Mouse (Mus musculus) midbrain, embryonic 15.5 days (tissue): ENCODE data around the gene Znrf2. TPM values are rescaled to one million over a fixed set of nuclear protein-coding genes. Genes with fewer than 3 reads are reported as not detected.
A peak's percentile ranks its signal among the peaks of the same experiment; 100 is the strongest.

Source experiments
- ATAC-seq: fragments of 200-750 bp; cut with Nextera tagmentation; replicated peaks from 2 replicates; pipeline ENCODE4 v1.8.0; 2017; ENCODE audit warnings: moderate TSS enrichment
- H3K27ac ChIP-seq: fragments of 300-500 bp; sonication (generic); 2 replicates; pipeline ENCODE4 v1.5.1; 2015; ENCODE audit warnings: mild to moderate bottlenecking, inconsistent platforms
- H3K27me3 ChIP-seq: fragments of 300-500 bp; sonication (generic); replicated peaks from 2 replicates; pipeline ENCODE4 v1.6.1; 2015; ENCODE audit warnings: inconsistent platforms
- H3K36me3 ChIP-seq: fragments of 300-500 bp; sonication (generic); replicated peaks from 2 replicates; pipeline ENCODE4 v1.6.1; 2015; ENCODE audit warnings: inconsistent platforms
- H3K4me1 ChIP-seq: fragments of 300-500 bp; sonication (generic); 2 replicates; pipeline ENCODE4 v1.6.1; 2015; ENCODE audit warnings: inconsistent platforms
- H3K4me2 ChIP-seq: fragments of 300-500 bp; sonication (generic); 2 replicates; pipeline ENCODE4 v1.6.1; 2015; ENCODE audit warnings: inconsistent platforms, mild to moderate bottlenecking, moderate library complexity
- H3K4me3 ChIP-seq: fragments of 300-500 bp; sonication (generic); 2 replicates; pipeline ENCODE4 v1.5.1; 2015; ENCODE audit warnings: mild to moderate bottlenecking, inconsistent platforms
- H3K9ac ChIP-seq: fragments of 300-500 bp; sonication (generic); 2 replicates; pipeline ENCODE4 v1.6.1; 2015; ENCODE audit warnings: mild to moderate bottlenecking, inconsistent platforms
- H3K9me3 ChIP-seq: fragments of 300-500 bp; sonication (generic); 2 replicates; pipeline ENCODE4 v1.6.1; 2016; ENCODE audit warnings: inconsistent platforms
- WGBS: fragments of 180-500 bp; shearing (Covaris S2); methylation state at CpG from one replicate; pipeline ENCODE4 v1.1.7; 2015; ENCODE audit warnings: mixed read lengths; 5-methylcytosine and 5-hydroxymethylcytosine counted together
- polyA plus RNA-seq: library from polyadenylated mRNA; unstranded; fragments of >200 nt; fragmentation: Nextera tagmentation; extraction: Ambion mirVana; gene quantifications from 2 replicates; pipeline ENCODE4 v1.2.1, GENCODE M21; 2015

The Znrf2 gene
- polyA plus RNA-seq, result 6.3 and 6.6 TPM in 2 replicates

GRCm38 (mm10) chr6:54816388-54817065, at the start of gene Znrf2:
Znrf2 (plus strand) TSS chr6:54816916.
- Histone ChIP-seq H3K9ac (peak within 1 kb of the TSS; percentile 85), H3K27ac (peak within 1 kb of the TSS; percentile 96), H3K4me1 (peaks cover 28% of the 10 kb centered on the region), H3K4me3 (peak within 1 kb of the TSS; percentile 71), H3K4me2 (peak within 1 kb of the TSS; percentile 62), H3K27me3 (no peaks in the 10 kb centered on the region), H3K9me3 (no peaks in the 10 kb centered on the region), H3K36me3 (no peaks in the 10 kb centered on the region)
- peak; percentile 99 for ATAC-seq
- whole genome bisulfite sequencing, result under 1% methylated on average over 50 of the region's 88 CpGs

- no peak for ATAC-seq
Measured at GRCm38 (mm10) chr6:54767746-54768145, 49.0 kb upstream of the Znrf2 start.

GRCm38 (mm10) chr6:54770766-54771165, 46.0 kb upstream of the Znrf2 start:
- 79% methylated on average over 4 of the region's 4 CpGs for WGBS
- H3K27me3 ChIP-seq, result no peaks in the 10 kb centered on the region
- no peak overlapping the region for H3K27ac ChIP-seq
- no peaks in the 10 kb centered on the region for H3K4me1 ChIP-seq
- no peak for ATAC-seq
- no peak overlapping the region for H3K4me3 ChIP-seq
- H3K4me2 ChIP-seq, result no peak overlapping the region
- no peaks in the 10 kb centered on the region for H3K9me3 ChIP-seq
- H3K9ac ChIP-seq, result no peak overlapping the region
- H3K36me3 ChIP-seq, result no peaks in the 10 kb centered on the region

More at GRCm38 (mm10) chr6:54767746-54768145, 49.0 kb upstream of the Znrf2 start:
- Histone ChIP-seq H3K9me3 (no peaks in the 10 kb centered on the region), H3K27ac (no peak overlapping the region), H3K27me3 (no peaks in the 10 kb centered on the region), H3K4me3 (no peak overlapping the region), H3K4me1 (no peaks in the 10 kb centered on the region), H3K36me3 (no peaks in the 10 kb centered on the region), H3K4me2 (no peak overlapping the region), H3K9ac (no peak overlapping the region)
- WGBS, result 47% methylated on average over 4 of the region's 4 CpGs

GRCm38 (mm10) chr6:54771171-54771570, 45.5 kb upstream of the Znrf2 start:
- no peaks in the 10 kb centered on the region for H3K4me1 ChIP-seq
- H3K9me3 ChIP-seq, result no peaks in the 10 kb centered on the region
- ATAC-seq, result no peak
- WGBS, result 68% methylated on average over 8 of the region's 8 CpGs
- no peaks in the 10 kb centered on the region for H3K27me3 ChIP-seq
- H3K9ac ChIP-seq, result no peak overlapping the region
- no peak overlapping the region for H3K4me2 ChIP-seq
- no peak overlapping the region for H3K4me3 ChIP-seq
- H3K27ac ChIP-seq, result no peak overlapping the region
- H3K36me3 ChIP-seq, result no peaks in the 10 kb centered on the region

GRCm38 (mm10) chr6:54772078-54772477, 44.6 kb upstream of the Znrf2 start:
- 93% methylated on average over 5 of the region's 5 CpGs for WGBS
- no peak for ATAC-seq
- Histone ChIP-seq H3K27me3 (no peaks in the 10 kb centered on the region), H3K4me1 (no peaks in the 10 kb centered on the region), H3K27ac (no peak overlapping the region), H3K4me3 (no peak overlapping the region), H3K9me3 (no peaks in the 10 kb centered on the region), H3K36me3 (no peaks in the 10 kb centered on the region), H3K4me2 (no peak overlapping the region), H3K9ac (no peak overlapping the region)

- Histone ChIP-seq H3K4me3 (no peak overlapping the region), H3K9ac (no peak overlapping the region), H3K4me1 (peaks cover 9% of the 10 kb centered on the region), H3K27ac (no peak overlapping the region), H3K27me3 (no peaks in the 10 kb centered on the region), H3K9me3 (no peaks in the 10 kb centered on the region), H3K4me2 (no peak overlapping the region), H3K36me3 (no peaks in the 10 kb centered on the region)
- no peak for ATAC-seq
Measured at GRCm38 (mm10) chr6:54775739-54776138, 41.0 kb upstream of the Znrf2 start.

- H3K4me1 ChIP-seq, result peaks cover 9% of the 10 kb centered on the region
- H3K27me3 ChIP-seq, result no peaks in the 10 kb centered on the region
- no peak overlapping the region for H3K4me2 ChIP-seq
- no peak overlapping the region for H3K4me3 ChIP-seq
- no peaks in the 10 kb centered on the region for H3K36me3 ChIP-seq
- ATAC-seq, result peak; percentile 46; the same call in 1 of the 2 replicates
- peak overlapping the region; percentile 16; the same call in 1 of the 2 replicates for H3K9ac ChIP-seq
- H3K9me3 ChIP-seq, result no peaks in the 10 kb centered on the region
- H3K27ac ChIP-seq, result peak overlapping the region; percentile 77
- WGBS, result 37% methylated on average over 8 of the region's 8 CpGs
Measured at GRCm38 (mm10) chr6:54777661-54778060, 39.1 kb upstream of the Znrf2 start.

GRCm38 (mm10) chr6:54779968-54780367, 36.7 kb upstream of the Znrf2 start:
- ATAC-seq, result no peak
- WGBS, result 83% methylated on average over 5 of the region's 5 CpGs

GRCm38 (mm10) chr6:54780569-54781304, 36.0 kb upstream of the Znrf2 start:
- H3K36me3 ChIP-seq, result no peaks in the 10 kb centered on the region
- ATAC-seq, result no peak
- no peak overlapping the region for H3K4me3 ChIP-seq
- no peaks in the 10 kb centered on the region for H3K27me3 ChIP-seq
- no peak overlapping the region for H3K27ac ChIP-seq
- H3K9ac ChIP-seq, result no peak overlapping the region
- peaks cover 20% of the 10 kb centered on the region for H3K4me1 ChIP-seq
- 76% methylated on average over 5 of the region's 5 CpGs for WGBS
- H3K9me3 ChIP-seq, result no peaks in the 10 kb centered on the region
- no peak overlapping the region for H3K4me2 ChIP-seq

More at GRCm38 (mm10) chr6:54779968-54780367, 36.7 kb upstream of the Znrf2 start:
- H3K9me3 ChIP-seq, result no peaks in the 10 kb centered on the region
- no peak overlapping the region for H3K4me2 ChIP-seq
- H3K9ac ChIP-seq, result no peak overlapping the region
- H3K27ac ChIP-seq, result no peak overlapping the region
- no peak overlapping the region for H3K4me3 ChIP-seq
- H3K27me3 ChIP-seq, result no peaks in the 10 kb centered on the region
- H3K4me1 ChIP-seq, result peaks cover 15% of the 10 kb centered on the region
- no peaks in the 10 kb centered on the region for H3K36me3 ChIP-seq

- no peak overlapping the region for H3K27ac ChIP-seq
- peaks cover 20% of the 10 kb centered on the region for H3K4me1 ChIP-seq
- no peak overlapping the region for H3K4me2 ChIP-seq
- no peak for ATAC-seq
- H3K9ac ChIP-seq, result no peak overlapping the region
- no peaks in the 10 kb centered on the region for H3K36me3 ChIP-seq
- no peaks in the 10 kb centered on the region for H3K9me3 ChIP-seq
- H3K27me3 ChIP-seq, result no peaks in the 10 kb centered on the region
- 45% methylated on average over 6 of the region's 6 CpGs for WGBS
- no peak overlapping the region for H3K4me3 ChIP-seq
Measured at GRCm38 (mm10) chr6:54781881-54782280, 34.8 kb upstream of the Znrf2 start.

GRCm38 (mm10) chr6:54785098-54785730, 31.5 kb upstream of the Znrf2 start:
- ATAC-seq, result peak; percentile 94
- Histone ChIP-seq H3K27ac (peak overlapping the region; percentile 84), H3K36me3 (no peaks in the 10 kb centered on the region), H3K4me2 (peak overlapping the region; percentile 25; the same call in 1 of the 2 replicates), H3K9me3 (no peaks in the 10 kb centered on the region), H3K4me3 (no peak overlapping the region), H3K27me3 (no peaks in the 10 kb centered on the region), H3K4me1 (peaks cover 11% of the 10 kb centered on the region), H3K9ac (no peak overlapping the region)
- WGBS, result 10% methylated on average over 5 of the region's 5 CpGs

- no peaks in the 10 kb centered on the region for H3K36me3 ChIP-seq
- H3K27ac ChIP-seq, result no peak overlapping the region
- H3K4me3 ChIP-seq, result no peak overlapping the region
- peaks cover 11% of the 10 kb centered on the region for H3K4me1 ChIP-seq
- H3K27me3 ChIP-seq, result no peaks in the 10 kb centered on the region
- WGBS, result 92% methylated on average over 5 of the region's 5 CpGs
- no peak for ATAC-seq
- no peak overlapping the region for H3K9ac ChIP-seq
- no peak overlapping the region for H3K4me2 ChIP-seq
- H3K9me3 ChIP-seq, result no peaks in the 10 kb centered on the region
Measured at GRCm38 (mm10) chr6:54786766-54787165, 29.9 kb upstream of the Znrf2 start.
